Mouse (Mus musculus) midbrain, embryonic 12.5 days (tissue): ENCODE measurements at regions not wholly inside any gene's neighbourhood (a gene's known extent, or its start where the extent isn't known, plus 50 kb on each side); places are given as distances from the start of the nearest gene placed in this dataset.
A peak's percentile ranks its signal among the peaks of the same experiment; 100 is the strongest.

Experiments used
- ATAC-seq: fragments of 200-750 bp; cut with Nextera tagmentation; 2 replicates; pipeline ENCODE4 v1.8.0; 2017; ENCODE audit warnings: low read depth, moderate TSS enrichment, moderate library complexity; ENCODE audit not compliant: low FRiP score
- H3K27ac ChIP-seq: fragments of 300-500 bp; sonication (generic); replicated peaks from 2 replicates; pipeline ENCODE4 v1.5.1; 2016; ENCODE audit warnings: mild to moderate bottlenecking
- H3K27me3 ChIP-seq: fragments of 300-500 bp; sonication (generic); 2 replicates; pipeline ENCODE4 v1.6.1; 2016; ENCODE audit warnings: mild to moderate bottlenecking
- H3K36me3 ChIP-seq: fragments of 300-500 bp; sonication (generic); 2 replicates; pipeline ENCODE4 v1.6.1; 2016
- H3K4me1 ChIP-seq: fragments of 300-500 bp; sonication (generic); 2 replicates; pipeline ENCODE4 v1.6.1; 2016
- H3K4me2 ChIP-seq: fragments of 300-500 bp; sonication (generic); replicated peaks from 2 replicates; pipeline ENCODE4 v1.6.1; 2016; ENCODE audit warnings: mild to moderate bottlenecking, moderate library complexity
- H3K4me3 ChIP-seq: fragments of 300-500 bp; sonication (generic); 2 replicates; pipeline ENCODE4 v1.5.1; 2016; ENCODE audit warnings: mild to moderate bottlenecking
- H3K9ac ChIP-seq: fragments of 300-500 bp; sonication (generic); replicated peaks from 2 replicates; pipeline ENCODE4 v1.6.1; 2016; ENCODE audit warnings: mild to moderate bottlenecking, moderate library complexity
- H3K9me3 ChIP-seq: fragments of 300-500 bp; sonication (generic); 2 replicates; pipeline ENCODE4 v1.6.1; 2016; ENCODE audit warnings: mild to moderate bottlenecking
- WGBS: fragments of 180-500 bp; shearing (Covaris S2); methylation state at CpG from one replicate; pipeline ENCODE4 v1.1.7; 2016; 5-methylcytosine and 5-hydroxymethylcytosine counted together

- no peak overlapping the region for H3K4me2 ChIP-seq
- H3K4me1 ChIP-seq = peaks cover 16% of the 10 kb centered on the region
- H3K9ac ChIP-seq = no peak overlapping the region
- 27% methylated on average over 7 of the region's 7 CpGs for WGBS
- no peak overlapping the region for H3K4me3 ChIP-seq
- H3K9me3 ChIP-seq = no peaks in the 10 kb centered on the region
- H3K27ac ChIP-seq = no peak overlapping the region; the same call in 1 of the 2 replicates
- peak; percentile 44; the same call in 1 of the 2 replicates for ATAC-seq
- no peaks in the 10 kb centered on the region for H3K27me3 ChIP-seq
- H3K36me3 ChIP-seq = no peaks in the 10 kb centered on the region
Observed at GRCm38 (mm10) chr4:87385221-87385739, 155.0 kb upstream of the Slc24a2 start.

- Histone ChIP-seq H3K4me3 (no peak overlapping the region), H3K27me3 (no peaks in the 10 kb centered on the region), H3K36me3 (no peaks in the 10 kb centered on the region), H3K9me3 (no peaks in the 10 kb centered on the region), H3K4me1 (peaks cover 18% of the 10 kb centered on the region), H3K27ac (no peak overlapping the region), H3K4me2 (no peak overlapping the region), H3K9ac (no peak overlapping the region)
- WGBS = 40% methylated on average over 6 of the region's 6 CpGs
- ATAC-seq = no peak
Observed at GRCm38 (mm10) chr4:87384469-87385044, 154.3 kb upstream of the Slc24a2 start.

- WGBS = 82% methylated on average over 5 of the region's 5 CpGs
- H3K4me1 ChIP-seq = peaks cover 16% of the 10 kb centered on the region
- H3K27me3 ChIP-seq = no peaks in the 10 kb centered on the region
- no peak for ATAC-seq
- no peaks in the 10 kb centered on the region for H3K9me3 ChIP-seq
- no peak overlapping the region for H3K9ac ChIP-seq
- no peak overlapping the region for H3K4me3 ChIP-seq
- no peak overlapping the region for H3K4me2 ChIP-seq
- no peaks in the 10 kb centered on the region for H3K36me3 ChIP-seq
- H3K27ac ChIP-seq = no peak overlapping the region
Observed at GRCm38 (mm10) chr4:87380716-87381115, 150.4 kb upstream of the Slc24a2 start.

- Histone ChIP-seq H3K4me1 (peaks cover 8% of the 10 kb centered on the region), H3K4me3 (no peak overlapping the region), H3K9me3 (no peaks in the 10 kb centered on the region), H3K4me2 (no peak overlapping the region), H3K27ac (no peak overlapping the region), H3K27me3 (no peaks in the 10 kb centered on the region), H3K36me3 (no peaks in the 10 kb centered on the region), H3K9ac (no peak overlapping the region)
- no peak for ATAC-seq
- WGBS = 75% methylated on average over 4 of the region's 4 CpGs
Observed at GRCm38 (mm10) chr4:87379516-87380173, 149.4 kb upstream of the Slc24a2 start.

GRCm38 (mm10) chr4:87371960-87372359, 141.7 kb upstream of the Slc24a2 start:
- Histone ChIP-seq H3K27me3 (0 out of 2 replicates have a peak, but pooled peaks cover 4% of the 10 kb centered on the region), H3K9ac (no peak overlapping the region), H3K36me3 (no peaks in the 10 kb centered on the region), H3K9me3 (no peaks in the 10 kb centered on the region), H3K4me2 (no peak overlapping the region), H3K4me3 (no peak overlapping the region), H3K4me1 (peaks cover 37% of the 10 kb centered on the region), H3K27ac (no peak overlapping the region)
- no peak for ATAC-seq
- WGBS = 39% methylated on average over 7 of the region's 7 CpGs

- H3K4me1 ChIP-seq = peaks cover 37% of the 10 kb centered on the region
- no peak overlapping the region for H3K4me3 ChIP-seq
- no peak overlapping the region; the same call in 1 of the 2 replicates for H3K9ac ChIP-seq
- peak; percentile 57 for ATAC-seq
- H3K36me3 ChIP-seq = no peaks in the 10 kb centered on the region
- 0 out of 2 replicates have a peak, but pooled peaks cover 4% of the 10 kb centered on the region for H3K27me3 ChIP-seq
- no peaks in the 10 kb centered on the region for H3K9me3 ChIP-seq
- 11% methylated on average over 14 of the region's 14 CpGs for WGBS
- peak overlapping the region; percentile 89; the same call in 1 of the 2 replicates for H3K27ac ChIP-seq
- H3K4me2 ChIP-seq = peak overlapping the region; percentile 36
Observed at GRCm38 (mm10) chr4:87369626-87370234, 139.5 kb upstream of the Slc24a2 start.

- 3% methylated on average over 20 of the region's 20 CpGs for WGBS
- peaks cover 37% of the 10 kb centered on the region for H3K4me1 ChIP-seq
- H3K9ac ChIP-seq = peak overlapping the region; percentile 62
- H3K9me3 ChIP-seq = no peaks in the 10 kb centered on the region
- peak overlapping the region; percentile 43 for H3K4me3 ChIP-seq
- H3K27ac ChIP-seq = peak overlapping the region; percentile 89
- peak overlapping the region; percentile 68 for H3K4me2 ChIP-seq
- no peaks in the 10 kb centered on the region for H3K36me3 ChIP-seq
- H3K27me3 ChIP-seq = 0 out of 2 replicates have a peak, but pooled peaks cover 4% of the 10 kb centered on the region
- ATAC-seq = peak; percentile 86
Observed at GRCm38 (mm10) chr4:87368413-87369160, 138.3 kb upstream of the Slc24a2 start.

- Histone ChIP-seq H3K27me3 (no peaks in the 10 kb centered on the region), H3K9ac (peak overlapping the region; percentile 62), H3K4me2 (peak overlapping the region; percentile 68), H3K9me3 (no peaks in the 10 kb centered on the region), H3K4me1 (peaks cover 34% of the 10 kb centered on the region), H3K27ac (peak overlapping the region; percentile 89), H3K36me3 (no peaks in the 10 kb centered on the region), H3K4me3 (peak overlapping the region; percentile 43)
- ATAC-seq = peak; percentile 82
- WGBS = 10% methylated on average over 19 of the region's 19 CpGs
Observed at GRCm38 (mm10) chr4:87367732-87368412, 137.6 kb upstream of the Slc24a2 start.

GRCm38 (mm10) chr4:87362201-87362600, 131.9 kb upstream of the Slc24a2 start:
- no peak overlapping the region for H3K4me2 ChIP-seq
- no peaks in the 10 kb centered on the region for H3K9me3 ChIP-seq
- no peaks in the 10 kb centered on the region for H3K4me1 ChIP-seq
- H3K4me3 ChIP-seq = no peak overlapping the region
- H3K27ac ChIP-seq = no peak overlapping the region
- 15% methylated on average over 6 of the region's 6 CpGs for WGBS
- no peaks in the 10 kb centered on the region for H3K27me3 ChIP-seq
- ATAC-seq = peak; percentile 83
- H3K9ac ChIP-seq = no peak overlapping the region
- no peaks in the 10 kb centered on the region for H3K36me3 ChIP-seq

- no peak overlapping the region for H3K4me3 ChIP-seq
- WGBS = 55% methylated on average over 9 of the region's 9 CpGs
- H3K36me3 ChIP-seq = no peaks in the 10 kb centered on the region
- H3K4me2 ChIP-seq = no peak overlapping the region
- no peaks in the 10 kb centered on the region for H3K4me1 ChIP-seq
- no peaks in the 10 kb centered on the region for H3K9me3 ChIP-seq
- no peaks in the 10 kb centered on the region for H3K27me3 ChIP-seq
- ATAC-seq = no peak
- H3K27ac ChIP-seq = no peak overlapping the region
- H3K9ac ChIP-seq = no peak overlapping the region
Observed at GRCm38 (mm10) chr4:87359483-87359882, 129.2 kb upstream of the Slc24a2 start.

GRCm38 (mm10) chr4:87359004-87359403, 128.7 kb upstream of the Slc24a2 start:
- no peaks in the 10 kb centered on the region for H3K36me3 ChIP-seq
- no peak for ATAC-seq
- H3K9ac ChIP-seq = no peak overlapping the region
- no peak overlapping the region for H3K4me2 ChIP-seq
- H3K4me3 ChIP-seq = no peak overlapping the region
- H3K27me3 ChIP-seq = no peaks in the 10 kb centered on the region
- H3K9me3 ChIP-seq = no peaks in the 10 kb centered on the region
- no peaks in the 10 kb centered on the region for H3K4me1 ChIP-seq
- H3K27ac ChIP-seq = no peak overlapping the region
- WGBS = 87% methylated on average over 3 of the region's 3 CpGs
